Mouse (Mus musculus): ENCODE data around the gene Dmtf1. TPM values are rescaled to one million over a fixed set of nuclear protein-coding genes. Genes with fewer than 3 reads are reported as not detected.

Dmtf1 gene
- polyA plus RNA-seq, 1 experiment from 2014 or later, result 34.5 TPM

DNA sequence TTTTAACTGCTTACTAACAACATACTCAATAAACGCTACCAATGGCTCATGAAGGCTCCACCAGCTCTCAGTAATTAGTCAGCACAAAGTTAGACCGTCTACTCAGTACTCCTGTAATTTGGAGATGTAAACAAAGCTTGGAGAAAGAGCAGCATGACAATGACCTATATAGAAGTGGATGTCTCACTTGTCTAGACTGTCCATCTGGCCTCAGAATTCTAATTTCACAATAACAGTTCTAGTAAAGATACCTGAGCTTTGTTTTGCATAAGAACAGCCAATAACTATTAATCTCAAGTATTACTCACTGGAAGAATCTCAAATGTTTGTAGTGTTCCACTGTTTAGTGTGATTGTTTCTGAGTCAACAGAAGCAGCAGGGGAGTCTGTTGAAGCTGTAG lies 37.4 kb downstream of the Dmtf1 start:
- Histone ChIP-seq H3K27ac (ENCODE audit: low read depth, low read length) (no peak overlapping the region), H3K27me3 (replicated peaks; ENCODE audit: control insufficient read depth, insufficient read depth, low read length) (no peaks in the 10 kb centered on the region), H3K9me3 (ENCODE audit: control insufficient read depth, low read length) (no peaks in the 10 kb centered on the region), H3K36me3 (ENCODE audit: control insufficient read depth, insufficient read depth, low read length) (peaks cover 26% of the 10 kb centered on the region), H3K4me1 (replicated peaks; ENCODE audit: control insufficient read depth, insufficient read depth, low read length) (no peaks in the 10 kb centered on the region), H3K4me3 (ENCODE audit: low read depth, low read length) (no peak overlapping the region), H3K9ac (ENCODE audit: low read depth, low read length) (no peak overlapping the region), H3K4me2 (no peak overlapping the region)
- 89% methylated on average over 2 of the region's 2 CpGs for WGBS
- DNase-seq (ENCODE audit: low spot score) (no peak), ATAC-seq (replicated peaks; ENCODE audit: low FRiP score) (no peak)

DNA sequence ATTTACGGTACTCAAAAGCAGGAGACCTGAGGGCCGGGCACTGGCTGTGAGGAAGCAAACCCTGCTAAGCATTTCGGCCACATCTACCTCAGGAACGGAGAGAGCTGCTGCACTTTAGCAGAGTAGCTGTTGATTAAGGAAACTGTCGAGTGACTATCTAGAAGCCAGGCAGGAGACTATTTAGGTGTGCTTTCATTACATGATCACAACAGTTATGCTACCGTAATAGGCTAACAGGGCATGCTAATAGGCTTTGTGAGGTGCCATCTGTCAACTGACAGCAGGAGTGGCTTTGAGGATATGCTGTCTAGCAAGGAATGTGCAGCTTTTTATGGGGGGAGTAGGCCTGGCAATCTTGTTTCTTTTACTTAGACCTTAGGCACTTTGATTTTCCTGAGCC lies 47.4 kb downstream of the Dmtf1 start:
- H3K27ac ChIP-seq (ENCODE audit: low read depth, low read length), result no peak overlapping the region
- H3K27me3 ChIP-seq (replicated peaks; ENCODE audit: control insufficient read depth, insufficient read depth, low read length), result no peaks in the 10 kb centered on the region
- H3K4me2 ChIP-seq, result no peak overlapping the region
- DNase-seq (ENCODE audit: low spot score) (no peak), ATAC-seq (replicated peaks; ENCODE audit: low FRiP score) (no peak)
- no peaks in the 10 kb centered on the region for H3K9me3 ChIP-seq (ENCODE audit: control insufficient read depth, low read length)
- no peaks in the 10 kb centered on the region for H3K4me1 ChIP-seq (replicated peaks; ENCODE audit: control insufficient read depth, insufficient read depth, low read length)
- no peak overlapping the region for H3K9ac ChIP-seq (ENCODE audit: low read depth, low read length)
- H3K4me3 ChIP-seq (ENCODE audit: low read depth, low read length), result no peak overlapping the region
- H3K36me3 ChIP-seq (ENCODE audit: control insufficient read depth, insufficient read depth, low read length), result peaks cover 7% of the 10 kb centered on the region
- 51% methylated on average over 6 of the region's 6 CpGs for WGBS

DNA sequence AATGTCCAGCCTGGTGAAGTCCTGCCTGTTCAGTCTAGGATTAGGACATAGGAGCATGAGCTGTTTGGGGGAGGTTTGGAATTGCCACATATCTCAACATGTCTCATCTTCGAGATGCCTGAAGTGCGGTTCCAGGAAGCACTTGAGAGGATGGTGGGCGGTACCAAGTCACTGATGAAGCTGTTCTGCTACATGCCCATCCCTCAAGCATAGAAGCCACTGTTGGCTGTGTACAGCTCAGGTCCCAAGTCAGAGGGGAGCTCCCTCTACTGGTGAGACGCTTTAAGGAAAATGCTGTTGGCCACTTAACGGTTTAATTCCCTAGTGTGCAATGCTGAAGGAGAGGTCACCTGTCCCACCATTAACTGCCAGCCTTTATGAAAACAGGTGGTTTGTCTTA lies 49.8 kb downstream of the Dmtf1 start:
- H3K4me2 ChIP-seq, result no peak overlapping the region
- peak; percentile 62; the same call in 1 of the 2 replicates for ATAC-seq (replicated peaks; ENCODE audit: low FRiP score)
- WGBS, result 16% methylated on average over 5 of the region's 5 CpGs
- peak; percentile 56 for DNase-seq (ENCODE audit: low spot score)
- H3K27me3 ChIP-seq (replicated peaks; ENCODE audit: control insufficient read depth, insufficient read depth, low read length), result no peaks in the 10 kb centered on the region
- H3K9me3 ChIP-seq (ENCODE audit: control insufficient read depth, low read length), result no peaks in the 10 kb centered on the region
- H3K36me3 ChIP-seq (ENCODE audit: control insufficient read depth, insufficient read depth, low read length), result no peaks in the 10 kb centered on the region
- H3K4me3 ChIP-seq (ENCODE audit: low read depth, low read length), result no peak overlapping the region
- H3K9ac ChIP-seq (ENCODE audit: low read depth, low read length), result no peak overlapping the region
- no peak overlapping the region for H3K27ac ChIP-seq (ENCODE audit: low read depth, low read length)
- H3K4me1 ChIP-seq (replicated peaks; ENCODE audit: control insufficient read depth, insufficient read depth, low read length), result no peaks in the 10 kb centered on the region

DNA sequence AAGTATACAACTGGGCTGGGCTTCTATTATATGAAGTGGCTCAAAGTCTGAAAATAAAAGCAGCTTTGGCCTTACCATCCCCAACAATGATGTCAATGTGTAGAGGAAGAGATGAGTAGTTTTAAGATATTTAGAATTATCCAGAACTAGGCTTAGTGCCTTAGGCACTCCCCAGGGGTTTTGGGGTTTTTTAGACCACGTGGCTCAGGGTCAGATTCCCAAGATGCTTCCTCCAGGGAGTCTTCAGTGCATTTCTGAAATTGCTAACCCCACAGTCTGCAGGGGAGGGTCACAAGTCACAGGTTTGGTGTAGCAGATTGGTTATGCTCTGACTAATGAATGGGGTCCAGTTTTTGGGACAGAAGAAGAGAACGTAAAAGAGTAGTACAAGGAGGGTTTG lies 50.3 kb downstream of the Dmtf1 start:
- H3K4me1 ChIP-seq (replicated peaks; ENCODE audit: control insufficient read depth, insufficient read depth, low read length), result no peaks in the 10 kb centered on the region
- no peaks in the 10 kb centered on the region for H3K9me3 ChIP-seq (ENCODE audit: control insufficient read depth, low read length)
- H3K27ac ChIP-seq (ENCODE audit: low read depth, low read length), result no peak overlapping the region
- H3K36me3 ChIP-seq (ENCODE audit: control insufficient read depth, insufficient read depth, low read length), result no peaks in the 10 kb centered on the region
- ATAC-seq (replicated peaks; ENCODE audit: low FRiP score) (no peak), DNase-seq (ENCODE audit: low spot score) (no peak)
- no peaks in the 10 kb centered on the region for H3K27me3 ChIP-seq (replicated peaks; ENCODE audit: control insufficient read depth, insufficient read depth, low read length)
- H3K4me2 ChIP-seq, result no peak overlapping the region
- H3K4me3 ChIP-seq (ENCODE audit: low read depth, low read length), result no peak overlapping the region
- H3K9ac ChIP-seq (ENCODE audit: low read depth, low read length), result no peak overlapping the region
- 62% methylated on average over 2 of the region's 2 CpGs for WGBS

DNA sequence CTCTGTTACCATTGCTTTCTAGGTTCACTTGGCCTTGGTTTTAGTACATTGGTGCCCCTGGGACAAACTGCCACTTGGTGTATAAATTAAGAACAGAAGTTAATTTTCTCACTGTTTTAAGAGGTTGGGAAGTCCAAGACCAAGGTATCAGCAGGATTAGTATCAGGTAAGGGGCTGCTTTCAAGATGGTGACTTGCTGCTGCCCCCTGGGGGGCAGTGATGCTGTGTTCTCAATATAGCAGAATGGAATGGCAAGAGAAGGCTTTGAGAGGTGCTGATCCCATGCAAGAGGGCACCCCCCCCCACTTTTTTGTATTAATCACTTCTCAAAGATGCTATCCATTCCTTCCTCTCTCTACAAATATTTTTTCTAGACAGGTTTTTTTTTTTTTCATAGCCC lies 52.0 kb downstream of the Dmtf1 start:
- DNase-seq (ENCODE audit: low spot score), result no peak
- no peak for ATAC-seq (replicated peaks; ENCODE audit: low FRiP score)
- no peak overlapping the region for H3K27ac ChIP-seq (ENCODE audit: low read depth, low read length)

DNA sequence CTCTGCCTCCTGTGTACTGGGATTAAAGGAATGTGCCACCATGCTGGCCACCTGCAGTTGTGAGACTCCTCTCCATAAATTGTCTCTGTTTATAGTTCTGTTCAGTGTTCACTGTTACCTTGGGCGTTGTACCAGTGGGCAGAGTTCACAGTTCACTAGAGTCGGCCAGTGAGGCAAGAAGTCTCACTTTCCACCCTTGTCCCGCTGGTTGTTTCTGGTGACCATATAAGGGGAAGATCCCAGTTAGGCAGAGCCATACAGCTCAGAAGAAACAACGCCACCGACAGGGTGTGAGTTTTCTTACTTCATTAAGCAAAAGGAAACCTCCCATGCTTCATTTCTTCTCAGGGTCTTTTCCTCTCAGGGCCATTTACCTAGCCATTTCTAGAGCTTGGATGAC lies 53.1 kb downstream of the Dmtf1 start:
- no peaks in the 10 kb centered on the region for H3K36me3 ChIP-seq (ENCODE audit: control insufficient read depth, insufficient read depth, low read length)
- 74% methylated on average over 5 of the region's 5 CpGs for WGBS
- H3K9ac ChIP-seq (ENCODE audit: low read depth, low read length), result no peak overlapping the region
- H3K4me1 ChIP-seq (replicated peaks; ENCODE audit: control insufficient read depth, insufficient read depth, low read length), result no peaks in the 10 kb centered on the region
- no peak overlapping the region for H3K27ac ChIP-seq (ENCODE audit: low read depth, low read length)
- H3K9me3 ChIP-seq (ENCODE audit: control insufficient read depth, low read length), result no peaks in the 10 kb centered on the region
- no peak overlapping the region for H3K4me2 ChIP-seq
- no peak for DNase-seq (ENCODE audit: low spot score)
- no peaks in the 10 kb centered on the region for H3K27me3 ChIP-seq (replicated peaks; ENCODE audit: control insufficient read depth, insufficient read depth, low read length)
- no peak overlapping the region for H3K4me3 ChIP-seq (ENCODE audit: low read depth, low read length)
- no peak for ATAC-seq (replicated peaks; ENCODE audit: low FRiP score)

More for the DNA sequence above, 52.0 kb downstream of the Dmtf1 start:
- Histone ChIP-seq H3K27me3 (replicated peaks; ENCODE audit: control insufficient read depth, insufficient read depth, low read length) (no peaks in the 10 kb centered on the region), H3K9ac (ENCODE audit: low read depth, low read length) (no peak overlapping the region), H3K4me2 (no peak overlapping the region), H3K36me3 (ENCODE audit: control insufficient read depth, insufficient read depth, low read length) (no peaks in the 10 kb centered on the region), H3K4me1 (replicated peaks; ENCODE audit: control insufficient read depth, insufficient read depth, low read length) (no peaks in the 10 kb centered on the region), H3K9me3 (ENCODE audit: control insufficient read depth, low read length) (no peaks in the 10 kb centered on the region), H3K4me3 (ENCODE audit: low read depth, low read length) (no peak overlapping the region)

DNA sequence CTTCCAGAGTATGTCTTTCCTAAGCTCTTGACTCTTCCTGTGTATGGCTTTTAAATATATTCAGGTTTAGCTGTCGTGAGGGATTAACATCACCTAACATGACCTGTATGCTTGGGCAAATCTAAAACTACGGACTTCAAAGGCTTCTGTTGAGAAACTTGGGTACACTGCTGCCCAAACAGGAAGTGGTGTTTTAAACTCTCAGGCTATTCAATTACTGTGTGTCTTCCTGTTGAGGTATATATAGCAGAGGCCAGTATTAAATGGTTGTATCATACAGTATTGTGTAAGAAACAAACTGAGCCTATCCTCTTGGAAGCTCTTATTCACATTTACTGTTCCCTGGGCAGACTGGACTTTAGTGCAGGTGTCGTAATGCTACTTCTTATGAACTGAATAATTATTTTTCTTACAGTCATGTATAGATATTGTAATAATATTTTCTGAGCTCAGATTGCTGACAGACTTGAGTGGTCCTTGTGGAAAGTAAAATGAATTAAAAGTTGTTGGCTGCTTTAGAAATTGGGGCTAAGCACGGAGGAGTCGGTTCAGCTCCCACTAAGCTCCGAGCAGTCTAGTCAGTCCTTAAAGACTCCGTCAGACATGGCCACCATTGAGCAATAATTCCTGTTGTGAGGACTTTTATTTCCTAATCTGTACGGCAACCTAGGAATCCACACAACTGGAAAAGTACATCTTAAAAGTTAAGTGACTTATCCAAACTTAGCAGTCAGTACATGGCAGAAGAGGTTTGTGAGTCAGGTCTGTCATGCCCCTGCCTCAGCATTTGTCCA lies 54.1 kb downstream of the Dmtf1 start:
- ATAC-seq (replicated peaks; ENCODE audit: low FRiP score), result no peak
- 72% methylated on average over 8 of the region's 8 CpGs for WGBS
- DNase-seq (ENCODE audit: low spot score), result no peak

DNA sequence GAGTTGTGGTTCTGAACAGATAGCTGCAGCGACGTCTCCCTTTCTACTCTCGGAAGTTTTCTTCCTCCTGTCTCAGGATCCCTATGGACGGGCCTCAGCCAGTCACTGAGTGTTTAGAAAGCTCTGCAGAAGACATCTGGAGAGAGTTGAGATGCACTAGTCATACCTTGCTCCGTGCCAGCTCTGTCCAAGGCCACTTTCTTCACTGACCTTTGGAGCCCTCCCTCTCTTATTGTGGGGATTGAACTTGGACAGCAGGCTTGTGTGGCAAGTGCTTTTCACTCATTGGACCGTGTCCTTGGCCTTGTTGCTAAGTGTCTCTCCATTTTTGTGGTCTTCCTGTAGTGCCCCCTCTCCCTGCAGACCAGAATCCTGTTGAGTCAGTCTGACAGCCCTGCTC lies 54.8 kb downstream of the Dmtf1 start:
- Histone ChIP-seq H3K9ac (ENCODE audit: low read depth, low read length) (no peak overlapping the region), H3K36me3 (ENCODE audit: control insufficient read depth, insufficient read depth, low read length) (no peaks in the 10 kb centered on the region)
- WGBS, result 70% methylated on average over 6 of the region's 6 CpGs

More for the DNA sequence above, 54.1 kb downstream of the Dmtf1 start:
- Histone ChIP-seq H3K4me2 (no peak overlapping the region), H3K27me3 (replicated peaks; ENCODE audit: control insufficient read depth, insufficient read depth, low read length) (peaks cover 2% of the 10 kb centered on the region), H3K36me3 (ENCODE audit: control insufficient read depth, insufficient read depth, low read length) (no peaks in the 10 kb centered on the region), H3K27ac (ENCODE audit: low read depth, low read length) (no peak overlapping the region), H3K9ac (ENCODE audit: low read depth, low read length) (no peak overlapping the region), H3K9me3 (ENCODE audit: control insufficient read depth, low read length) (no peaks in the 10 kb centered on the region), H3K4me1 (replicated peaks; ENCODE audit: control insufficient read depth, insufficient read depth, low read length) (no peaks in the 10 kb centered on the region), H3K4me3 (ENCODE audit: low read depth, low read length) (no peak overlapping the region)

DNA sequence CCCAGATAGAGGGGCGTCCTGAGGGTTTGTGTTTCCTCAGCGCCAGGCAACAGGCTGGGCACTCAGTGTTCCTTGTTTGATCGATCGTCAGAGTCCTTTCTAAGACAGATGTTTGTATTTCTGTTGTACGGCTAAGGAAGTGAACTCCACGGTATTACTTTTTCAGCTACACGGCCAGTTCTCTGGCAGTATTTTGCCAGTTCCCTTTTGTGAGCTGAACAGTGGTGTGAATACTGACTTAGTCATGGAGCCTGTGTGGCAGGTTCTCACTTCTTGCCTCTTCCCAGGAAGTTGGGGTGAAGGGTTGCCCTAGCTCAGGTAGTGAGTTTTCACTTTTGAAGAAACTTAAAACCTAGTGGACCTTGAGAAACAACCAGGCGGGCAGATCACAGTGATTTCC lies 57.6 kb downstream of the Dmtf1 start:
- Histone ChIP-seq H3K9me3 (ENCODE audit: control insufficient read depth, low read length) (no peaks in the 10 kb centered on the region), H3K27me3 (replicated peaks; ENCODE audit: control insufficient read depth, insufficient read depth, low read length) (peaks cover 17% of the 10 kb centered on the region), H3K4me1 (replicated peaks; ENCODE audit: control insufficient read depth, insufficient read depth, low read length) (no peaks in the 10 kb centered on the region), H3K27ac (ENCODE audit: low read depth, low read length) (no peak overlapping the region), H3K4me2 (no peak overlapping the region), H3K36me3 (ENCODE audit: control insufficient read depth, insufficient read depth, low read length) (no peaks in the 10 kb centered on the region), H3K4me3 (ENCODE audit: low read depth, low read length) (no peak overlapping the region), H3K9ac (ENCODE audit: low read depth, low read length) (no peak overlapping the region)
- WGBS, result 72% methylated on average over 8 of the region's 8 CpGs
- ATAC-seq (replicated peaks; ENCODE audit: low FRiP score) (no peak), DNase-seq (ENCODE audit: low spot score) (no peak)

More for the DNA sequence above, 54.8 kb downstream of the Dmtf1 start:
- H3K9me3 ChIP-seq (ENCODE audit: control insufficient read depth, low read length), result no peaks in the 10 kb centered on the region
- no peak overlapping the region for H3K4me2 ChIP-seq
- ATAC-seq (replicated peaks; ENCODE audit: low FRiP score) (no peak), DNase-seq (ENCODE audit: low spot score) (no peak)
- no peak overlapping the region for H3K27ac ChIP-seq (ENCODE audit: low read depth, low read length)
- no peak overlapping the region for H3K4me3 ChIP-seq (ENCODE audit: low read depth, low read length)
- no peaks in the 10 kb centered on the region for H3K4me1 ChIP-seq (replicated peaks; ENCODE audit: control insufficient read depth, insufficient read depth, low read length)
- peaks cover 8% of the 10 kb centered on the region for H3K27me3 ChIP-seq (replicated peaks; ENCODE audit: control insufficient read depth, insufficient read depth, low read length)
